Mouse (Mus musculus): ENCODE measurements around the gene Sema6d.

- no peak for TF ChIP-seq MYOG (IDR thresholded peaks at IDR 0.05; ENCODE audit: control insufficient read depth, extremely low read depth, insufficient read length)
- TF ChIP-seq CTCF (IDR thresholded peaks at IDR 0.05; ENCODE audit: control insufficient read depth, insufficient read depth, insufficient read length) = no peak
- no peak for TF ChIP-seq MAX (IDR thresholded peaks at IDR 0.05)
- TF ChIP-seq FOSL1 (IDR thresholded peaks at IDR 0.05; ENCODE audit: insufficient read depth, low read length, poor library complexity, severe bottlenecking) = no peak
- no peak for TF ChIP-seq MYOD1 (IDR thresholded peaks at IDR 0.05; ENCODE audit: control insufficient read depth, insufficient read length, low read depth)
- no peak for TF ChIP-seq USF1 (IDR thresholded peaks at IDR 0.05; ENCODE audit: low read depth)
Measured at GRCm38 (mm10) chr2:124612276-124612675, 522.5 kb downstream of the Sema6d start.

Measured in C2C12 (cell line).